Mouse (Mus musculus): Measurements from ENCODE around the gene Mycbp2.

GRCm38 (mm10) chr14:103109971-103110370 lies 236.6 kb downstream of the Mycbp2 start:
- TF ChIP-seq CTCF (IDR thresholded peaks at IDR 0.05; ENCODE audit: low read depth, low read length) (no peak), POLR2A (IDR thresholded peaks at IDR 0.05; ENCODE audit: borderline replicate concordance, low read depth, low read length) (no peak)

All from bone marrow macrophage, adult 2 months (primary cell).